28 mouse cellular contexts compared by ENCODE assay signal in the genomic region with DNA sequence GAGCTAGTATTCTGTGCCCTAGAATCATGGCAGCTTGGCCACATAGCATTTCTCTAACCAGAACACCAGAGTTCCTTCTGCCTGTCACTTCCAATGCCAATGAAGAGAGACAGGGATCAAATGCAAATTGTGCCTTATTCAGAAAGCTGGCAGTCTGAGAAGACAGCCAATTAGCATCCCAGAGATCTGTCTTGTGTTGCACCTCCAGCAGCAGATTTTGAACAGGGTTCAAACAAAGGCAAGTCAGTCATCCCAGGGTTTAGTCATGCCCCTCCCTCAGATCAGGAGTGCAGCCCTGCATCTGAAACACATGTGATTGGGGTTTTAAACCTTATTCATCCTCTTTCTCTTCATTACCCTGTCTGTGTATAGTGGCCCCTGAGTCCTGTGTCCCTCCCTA.
DNase-seq lines count a peak whose midpoint lies in the region; ATAC-seq and TF ChIP-seq lines count a peak whose summit lies in the region.
"Had no signal": no experiment of that assay in that cellular context is flagged by ENCODE, and none has a peak within 500 bp of the region (broad histone marks: within the 10 kb centered on the region; RNA-seq: fewer than 3 reads in every experiment).

No protein-coding gene starts in this region.

- no peak overlapping the region for H3K27ac ChIP-seq in forebrain, embryonic 13.5 days
- H3K27ac ChIP-seq in forebrain, embryonic 11.5 days (ENCODE audit: low read depth, low read length) = no peak overlapping the region
- no peak overlapping the region for H3K27ac ChIP-seq in forebrain, postnatal 0 days (ENCODE audit: low read depth, low read length)
- H3K27ac ChIP-seq: embryonic facial prominence, embryonic 15.5 days; heart, embryonic 15.5 days; hindbrain, embryonic 10.5 days; hindbrain, embryonic 13.5 days; intestine, embryonic 15.5 days had no signal

- H3K9ac ChIP-seq in forebrain, embryonic 13.5 days = no peak overlapping the region
- no peak overlapping the region for H3K9ac ChIP-seq in forebrain, embryonic 11.5 days (ENCODE audit: low read length)
- H3K9ac ChIP-seq in forebrain, postnatal 0 days = no peak overlapping the region
- H3K9ac ChIP-seq: embryonic facial prominence, embryonic 15.5 days; heart, embryonic 12.5 days; heart, embryonic 15.5 days; hindbrain, embryonic 13.5 days; intestine, embryonic 15.5 days had no signal

- peak; percentile 59; the same call in 1 of the 2 replicates for ATAC-seq in forebrain, embryonic 13.5 days
- ATAC-seq in forebrain, embryonic 11.5 days (replicated peaks; ENCODE audit: low FRiP score) = no peak
- peak; percentile 66 for ATAC-seq in forebrain, postnatal 0 days
- ATAC-seq: activated CD4-positive, CD25-positive, alpha-beta regulatory T cell, adult 4 months; hindbrain, embryonic 16.5 days; intestine, embryonic 15.5 days had no signal

- H3K27me3 ChIP-seq in forebrain, embryonic 13.5 days = no peaks in the 10 kb centered on the region
- no peaks in the 10 kb centered on the region for H3K27me3 ChIP-seq in forebrain, embryonic 11.5 days (ENCODE audit: control insufficient read depth, insufficient read depth, low read length)
- no peaks in the 10 kb centered on the region for H3K27me3 ChIP-seq in forebrain, postnatal 0 days (ENCODE audit: insufficient read depth, low read length)
- H3K27me3 ChIP-seq: heart, embryonic 15.5 days; hindbrain, embryonic 13.5 days; intestine, embryonic 15.5 days had no signal

- H3K4me2 ChIP-seq in forebrain, embryonic 13.5 days = no peak overlapping the region
- H3K4me2 ChIP-seq in forebrain, embryonic 11.5 days (ENCODE audit: low read depth, low read length, severe bottlenecking) = no peak overlapping the region
- no peak overlapping the region for H3K4me2 ChIP-seq in forebrain, postnatal 0 days (ENCODE audit: low read depth)
- H3K4me2 ChIP-seq: embryonic facial prominence, embryonic 15.5 days; heart, embryonic 12.5 days; heart, embryonic 15.5 days; hindbrain, embryonic 13.5 days; intestine, embryonic 15.5 days had no signal

- H3K4me1 ChIP-seq in forebrain, embryonic 13.5 days = peaks cover 9% of the 10 kb centered on the region
- H3K4me1 ChIP-seq in forebrain, embryonic 11.5 days (replicated peaks; ENCODE audit: control insufficient read depth, insufficient read depth, low read length) = no peaks in the 10 kb centered on the region
- no peaks in the 10 kb centered on the region for H3K4me1 ChIP-seq in forebrain, postnatal 0 days (ENCODE audit: insufficient read depth)
- H3K4me1 ChIP-seq: embryonic facial prominence, embryonic 15.5 days; hindbrain, embryonic 10.5 days; hindbrain, embryonic 13.5 days; intestine, embryonic 15.5 days had no signal

- H3K36me3 ChIP-seq in forebrain, embryonic 13.5 days (ENCODE audit: poor library complexity, severe bottlenecking) = no peaks in the 10 kb centered on the region
- H3K36me3 ChIP-seq in forebrain, embryonic 11.5 days (ENCODE audit: control insufficient read depth, insufficient read depth, low read length) = no peaks in the 10 kb centered on the region
- H3K36me3 ChIP-seq in forebrain, postnatal 0 days (ENCODE audit: insufficient read depth) = no peaks in the 10 kb centered on the region
- H3K36me3 ChIP-seq: embryonic facial prominence, embryonic 15.5 days; G1E; heart, embryonic 12.5 days; heart, embryonic 15.5 days; hindbrain, embryonic 10.5 days; hindbrain, embryonic 13.5 days; intestine, embryonic 15.5 days had no signal

- no peak for DNase-seq in forebrain, embryonic 11.5 days (ENCODE audit: low spot score)
- peak; percentile 35 for DNase-seq in heart, adult 11 months
- no peak for DNase-seq in heart, adult 8-10 months (ENCODE audit: low spot score)
- DNase-seq in ZHBTc4 (ENCODE audit: low read depth, low spot score) = peak; percentile 7
- DNase-seq in forebrain, postnatal 0 days = peak; percentile 18
- no peak for DNase-seq in adipocyte (ENCODE audit: low spot score)
- DNase-seq: adrenal gland, postnatal 14 days; B cell, adult 2 months; cerebellum, adult 11-12 months; cerebellum, adult 8-10 months; cerebellum, postnatal 36 days; embryo, embryonic 11 days; gastrocnemius, postnatal 10 days; gastrocnemius, postnatal 36 days; heart, postnatal 10 days; heart, postnatal 36 days; kidney, adult 11 months; kidney, adult 8-10 months had no signal

- TF ChIP-seq CTCF in forebrain, postnatal 0 days (IDR thresholded peaks at IDR 0.05; ENCODE audit: low read depth) = no peak

- H3K4me3 ChIP-seq in forebrain, embryonic 13.5 days = no peak overlapping the region
- no peak overlapping the region for H3K4me3 ChIP-seq in forebrain, embryonic 11.5 days (ENCODE audit: low read depth, low read length)
- no peak overlapping the region for H3K4me3 ChIP-seq in forebrain, postnatal 0 days (ENCODE audit: low read depth, low read length)
- H3K4me3 ChIP-seq: embryonic facial prominence, embryonic 15.5 days; heart, embryonic 12.5 days; heart, embryonic 15.5 days; hindbrain, embryonic 10.5 days; hindbrain, embryonic 13.5 days; intestine, embryonic 15.5 days had no signal

- no peaks in the 10 kb centered on the region for H3K9me3 ChIP-seq in forebrain, embryonic 13.5 days (replicated peaks)
- no peaks in the 10 kb centered on the region for H3K9me3 ChIP-seq in forebrain, embryonic 11.5 days (ENCODE audit: control insufficient read depth, low read length)
- H3K9me3 ChIP-seq in forebrain, postnatal 0 days (ENCODE audit: low read length) = no peaks in the 10 kb centered on the region
- H3K9me3 ChIP-seq: embryonic facial prominence, embryonic 15.5 days; G1E; heart, embryonic 12.5 days; heart, embryonic 15.5 days; hindbrain, embryonic 10.5 days; hindbrain, embryonic 13.5 days; intestine, embryonic 15.5 days had no signal

Comparison
In these comparisons a context has a peak if more than half of its experiments do, and no peak if none do; other contexts are left out.
1. DNase-seq: peak in heart, adult 11 months (single experiment), ZHBTc4 (single experiment) and forebrain, postnatal 0 days (single experiment); none in forebrain, embryonic 11.5 days (single experiment), heart, adult 8-10 months (single experiment) and adipocyte (single experiment).